Mouse (Mus musculus) heart, postnatal 36 days (tissue): ENCODE measurements around the gene Gp1bb. TPM values are rescaled to one million over a fixed set of nuclear protein-coding genes. Genes with fewer than 3 reads are reported as not detected.

Source experiments
- DNase-seq, 2 experiments: peaks; one replicate each; pipeline ENCODE4 v3.0.0; 2021 to 2022
- intact Hi-C: fragments of 180-260 bp; cut with DNase I; formaldehyde crosslinking; loops from one replicate; pipeline ENCODE4 v1.15.1; 2025
- total RNA-seq, 2 experiments: library from RNA; stranded (reverse); gene quantifications; 2 replicates each; pipeline ENCODE4 v1.2.3; 2021

Gp1bb gene
- total RNA-seq, 2 experiments from 2014 or later: 1.2 TPM

- no peak for DNase-seq
- intact Hi-C loops: loop anchor here (2.0 to 5.0 kb wide), 3 partner anchors 50 to 228 kb away; no protein-coding TSS in a partner anchor
Measured at GRCm38 (mm10) chr16:18628948-18629340, 6.7 kb upstream of the Gp1bb start.

GRCm38 (mm10) chr16:18628206-18628947 lies 6.2 kb upstream of the Gp1bb start:
- DNase-seq: no peak

GRCm38 (mm10) chr16:18627163-18627562 lies 5.0 kb upstream of the Gp1bb start:
- no peak for DNase-seq
- intact Hi-C loops: loop anchor here (5.0 kb wide), 2 partner anchors 170 to 230 kb away; no protein-coding TSS in a partner anchor

More at GRCm38 (mm10) chr16:18628206-18628947, 6.2 kb upstream of the Gp1bb start:
- intact Hi-C loops: loop anchor here (2.0 to 5.0 kb wide), 3 partner anchors 50 to 229 kb away; no protein-coding TSS in a partner anchor

- intact Hi-C loops: loop anchor here (5.0 kb wide), 2 partner anchors 171 to 231 kb away; no protein-coding TSS in a partner anchor
- peak; percentile 86 to 88 for DNase-seq
Measured at GRCm38 (mm10) chr16:18626376-18626878, 4.2 kb upstream of the Gp1bb start, which contains the start of gene Gm49601. Gene Gm49601, minus strand, starts transcription at chr16:18626427.

- DNase-seq: no peak
- intact Hi-C loops: loop anchor here (5.0 kb wide), 2 partner anchors 171 to 231 kb away; no protein-coding TSS in a partner anchor
Measured at GRCm38 (mm10) chr16:18625791-18626311, 3.6 kb upstream of the Gp1bb start.

GRCm38 (mm10) chr16:18625097-18625496 lies 2.9 kb upstream of the Gp1bb start:
- intact Hi-C loops: loop anchor here (5.0 kb wide), 2 partner anchors 172 to 232 kb away; no protein-coding TSS in a partner anchor
- DNase-seq: no peak

GRCm38 (mm10) chr16:18624641-18625040 lies 2.4 kb upstream of the Gp1bb start:
- no peak for DNase-seq
- intact Hi-C loops: loop anchor here (5.0 kb wide), 2 partner anchors 173 to 233 kb away; no protein-coding TSS in a partner anchor

- intact Hi-C loops: no loop called here
- DNase-seq: no peak
Measured at GRCm38 (mm10) chr16:18623751-18624540, 1.7 kb upstream of the Gp1bb start.

- intact Hi-C loops: no loop called here
- no peak for DNase-seq
Measured at GRCm38 (mm10) chr16:18622916-18623750, 930 bp upstream of the Gp1bb start.

- intact Hi-C loops: no loop called here
- no peak for DNase-seq
Measured at GRCm38 (mm10) chr16:18621362-18622001, 721 bp downstream of the Gp1bb start.

GRCm38 (mm10) chr16:18620601-18621361 lies 1.4 kb downstream of the Gp1bb start:
- intact Hi-C loops: no loop called here
- DNase-seq: no peak

GRCm38 (mm10) chr16:18620201-18620600 lies 2.0 kb downstream of the Gp1bb start:
- intact Hi-C loops: no loop called here
- DNase-seq: no peak

- DNase-seq: no peak
Measured at GRCm38 (mm10) chr16:18619110-18619509, 3.1 kb downstream of the Gp1bb start.

GRCm38 (mm10) chr16:18618297-18618696 lies 3.9 kb downstream of the Gp1bb start:
- intact Hi-C loops: no loop called here
- no peak for DNase-seq

More at GRCm38 (mm10) chr16:18619110-18619509, 3.1 kb downstream of the Gp1bb start:
- intact Hi-C loops: no loop called here

- peak; percentile 90 to 93 for DNase-seq
- intact Hi-C loops: loop anchor here (1.0 kb wide), 2 partner anchors 174 to 272 kb away; no protein-coding TSS in a partner anchor
Measured at GRCm38 (mm10) chr16:18617370-18618065, 4.7 kb downstream of the Gp1bb start.

GRCm38 (mm10) chr16:18613301-18613700 lies 8.9 kb downstream of the Gp1bb start:
- intact Hi-C loops: no loop called here
- DNase-seq: no peak

- intact Hi-C loops: no loop called here
- no peak for DNase-seq
Measured at GRCm38 (mm10) chr16:18611752-18612151, 10.5 kb downstream of the Gp1bb start.

GRCm38 (mm10) chr16:18609099-18609498 lies 13.1 kb downstream of the Gp1bb start:
- intact Hi-C loops: no loop called here
- no peak for DNase-seq
